Mouse (Mus musculus): ENCODE data around the gene Olfr713.
A peak's percentile ranks its signal among the peaks of the same experiment; 100 is the strongest.

Olfr713 gene

GRCm38 (mm10) chr7:107030874-107031273 is at the start of gene Olfr713:
Olfr713 (plus strand) TSS chr7:107031174.
- DNase-seq (ENCODE audit: low spot score in 2 of 2), result no peak

- DNase-seq (ENCODE audit: low spot score in 2 of 2), result no peak
Measured at GRCm38 (mm10) chr7:106985236-106985635, 45.7 kb upstream of the Olfr713 start.

GRCm38 (mm10) chr7:107000798-107001197 is 30.2 kb upstream of the Olfr713 start:
- DNase-seq (ENCODE audit: low spot score in 2 of 2), result no peak

- DNase-seq (ENCODE audit: low spot score in 2 of 2), result no peak
Measured at GRCm38 (mm10) chr7:107004169-107004568, 26.8 kb upstream of the Olfr713 start.

GRCm38 (mm10) chr7:107005972-107006371 is 25.0 kb upstream of the Olfr713 start, which contains the start of gene Olfr2:
Olfr2 (minus strand) TSS chr7:107006072.
- no peak for DNase-seq (ENCODE audit: low spot score in 2 of 2)

- no peak for DNase-seq (ENCODE audit: low spot score in 2 of 2)
Measured at GRCm38 (mm10) chr7:107039934-107040563, 9.1 kb downstream of the Olfr713 start.

GRCm38 (mm10) chr7:107043136-107043535 is 12.2 kb downstream of the Olfr713 start:
- no peak for DNase-seq (ENCODE audit: low spot score in 2 of 2)

- no peak for DNase-seq (ENCODE audit: low spot score in 2 of 2)
Measured at GRCm38 (mm10) chr7:107044407-107044806, 13.4 kb downstream of the Olfr713 start.

- peak; percentile 33 to 44 for DNase-seq (ENCODE audit: low spot score in 2 of 2)
Measured at GRCm38 (mm10) chr7:107045833-107046232, 14.9 kb downstream of the Olfr713 start.

GRCm38 (mm10) chr7:107047578-107047977 is 16.6 kb downstream of the Olfr713 start:
- DNase-seq (ENCODE audit: low spot score in 2 of 2), result no peak

- DNase-seq (ENCODE audit: low spot score in 2 of 2), result no peak
Measured at GRCm38 (mm10) chr7:107070681-107071080, 39.7 kb downstream of the Olfr713 start, which contains the start of gene Olfr714. Olfr714 (plus strand) TSS chr7:107070981.
